Mouse (Mus musculus): ENCODE measurements around the gene Cmpk1. TPM values are rescaled to one million over a fixed set of nuclear protein-coding genes. Genes with fewer than 3 reads are reported as not detected.

Cmpk1 gene
- polyA plus RNA-seq, 1 experiment from 2014 or later, result 187 TPM

DNA sequence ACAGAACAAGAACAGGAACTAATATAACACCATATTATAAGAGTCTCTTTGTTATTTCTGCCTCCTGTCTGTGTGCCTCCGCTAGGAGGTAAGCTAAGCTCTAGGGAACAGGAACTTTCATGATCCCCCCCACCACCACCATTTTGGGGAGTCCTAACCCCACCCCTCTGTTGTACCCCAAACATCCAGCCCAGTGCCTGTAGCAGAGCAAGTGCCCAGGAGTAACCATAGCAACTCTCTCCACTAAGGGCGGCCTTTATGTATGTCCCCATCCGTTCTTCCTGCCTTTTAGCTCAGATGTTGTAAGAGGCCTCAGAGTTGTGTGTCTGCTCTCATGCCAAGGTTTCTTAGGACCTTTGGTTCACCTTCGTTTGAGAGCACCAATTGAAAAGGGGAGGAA is 44.9 kb downstream of the Cmpk1 start:
- H3K9me3 ChIP-seq, result no peaks in the 10 kb centered on the region
- no peaks in the 10 kb centered on the region for H3K36me3 ChIP-seq (replicated peaks)
- H3K27me3 ChIP-seq (replicated peaks), result peaks cover 9% of the 10 kb centered on the region
- ATAC-seq (replicated peaks), result no peak
- H3K4me2 ChIP-seq, result no peak overlapping the region
- H3K4me3 ChIP-seq, result no peak overlapping the region
- WGBS, result 45% methylated on average over 4 of the region's 4 CpGs
- no peak overlapping the region for H3K9ac ChIP-seq
- H3K4me1 ChIP-seq, result no peaks in the 10 kb centered on the region
- no peak overlapping the region for H3K27ac ChIP-seq

DNA sequence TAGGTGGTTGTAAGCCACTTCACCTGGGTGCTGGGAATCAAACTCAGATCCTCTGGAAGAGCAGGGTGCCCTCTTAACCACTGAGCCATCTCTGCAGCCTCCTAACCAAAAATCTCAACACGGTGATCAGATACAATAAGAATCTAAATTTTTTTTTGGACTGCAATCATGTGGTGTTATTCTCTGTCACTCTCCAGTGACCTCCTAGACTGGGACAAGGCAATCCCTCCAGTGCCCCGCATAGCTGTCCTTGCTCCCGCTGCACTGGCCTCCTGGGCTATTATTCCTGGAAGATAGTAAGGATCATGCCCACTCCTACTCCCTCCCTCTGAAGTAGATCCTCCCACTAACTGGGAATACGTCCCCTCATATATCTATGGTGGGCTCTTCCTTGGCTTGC is 45.7 kb downstream of the Cmpk1 start:
- Histone ChIP-seq H3K9ac (no peak overlapping the region), H3K36me3 (replicated peaks) (no peaks in the 10 kb centered on the region), H3K4me2 (no peak overlapping the region), H3K4me3 (no peak overlapping the region), H3K27ac (no peak overlapping the region), H3K27me3 (replicated peaks) (peaks cover 7% of the 10 kb centered on the region), H3K9me3 (no peaks in the 10 kb centered on the region), H3K4me1 (no peaks in the 10 kb centered on the region)
- no peak for ATAC-seq (replicated peaks)
- WGBS, result 73% methylated on average over 4 of the region's 4 CpGs

DNA sequence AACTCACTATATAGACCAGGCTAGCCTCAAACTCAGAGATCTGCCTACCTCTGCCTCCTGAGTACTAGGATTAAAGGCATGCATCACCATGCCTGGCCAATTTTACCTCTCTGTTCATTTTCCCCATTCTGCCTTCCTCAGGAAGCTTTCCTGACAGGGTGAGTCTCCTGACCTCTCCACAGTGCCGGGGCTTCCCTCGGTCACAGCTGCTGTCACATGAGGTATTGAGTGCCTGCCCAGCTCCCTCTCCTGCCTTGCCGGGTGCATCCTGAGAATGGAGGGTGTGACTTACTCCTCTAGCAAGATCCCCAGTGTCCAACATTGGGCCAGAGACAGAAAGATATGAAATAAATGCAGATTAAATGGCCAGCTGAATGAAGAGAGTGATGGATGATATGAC is 48.8 kb downstream of the Cmpk1 start:
- H3K9me3 ChIP-seq, result no peaks in the 10 kb centered on the region
- no peak overlapping the region for H3K4me2 ChIP-seq
- no peak for ATAC-seq (replicated peaks)

DNA sequence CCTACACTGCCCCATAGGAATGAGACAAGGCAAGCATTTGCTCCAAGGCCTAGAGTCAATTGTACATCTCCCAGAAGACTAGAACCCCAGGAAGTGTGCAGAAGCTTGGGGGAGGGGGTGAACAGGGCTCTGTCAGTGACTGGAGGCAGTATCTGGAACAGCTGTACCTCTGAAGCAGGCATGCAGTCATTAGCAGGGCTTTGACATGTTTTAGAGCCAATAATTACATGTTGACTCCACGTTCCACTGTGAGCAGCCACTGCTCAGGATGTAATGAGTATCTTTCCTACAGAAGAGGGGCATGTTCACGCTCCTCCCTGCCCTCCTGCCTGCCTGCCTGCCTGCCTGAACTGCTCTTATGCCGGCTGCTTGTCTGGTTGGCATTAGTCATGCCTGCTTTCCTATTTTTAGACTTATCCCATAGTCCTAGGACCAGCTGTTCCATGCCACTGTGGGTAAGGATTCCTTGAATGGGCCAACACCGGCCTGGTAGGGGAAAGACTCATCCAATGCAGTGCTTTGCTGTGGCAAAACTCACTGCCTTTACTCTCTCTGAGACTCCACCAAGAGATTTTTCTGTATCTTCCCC is 49.5 kb downstream of the Cmpk1 start:
- H3K9me3 ChIP-seq, result no peaks in the 10 kb centered on the region
- no peak overlapping the region for H3K4me2 ChIP-seq
- 0 out of 2 replicates have a peak, but pooled peaks cover 3% of the 10 kb centered on the region for H3K27me3 ChIP-seq (replicated peaks)
- no peak overlapping the region for H3K4me3 ChIP-seq
- no peak for ATAC-seq (replicated peaks)
- H3K4me1 ChIP-seq, result no peaks in the 10 kb centered on the region
- no peaks in the 10 kb centered on the region for H3K36me3 ChIP-seq (replicated peaks)
- H3K27ac ChIP-seq, result no peak overlapping the region
- 52% methylated on average over 4 of the region's 4 CpGs for WGBS
- H3K9ac ChIP-seq, result no peak overlapping the region

More for the DNA sequence above, 48.8 kb downstream of the Cmpk1 start:
- Histone ChIP-seq H3K4me1 (no peaks in the 10 kb centered on the region), H3K4me3 (no peak overlapping the region), H3K27ac (no peak overlapping the region), H3K36me3 (replicated peaks) (no peaks in the 10 kb centered on the region), H3K27me3 (replicated peaks) (0 out of 2 replicates have a peak, but pooled peaks cover 3% of the 10 kb centered on the region), H3K9ac (no peak overlapping the region)
- 69% methylated on average over 3 of the region's 3 CpGs for WGBS

- ATAC-seq (replicated peaks), result no peak
- Histone ChIP-seq H3K9ac (no peak overlapping the region), H3K27me3 (replicated peaks) (peaks cover 7% of the 10 kb centered on the region), H3K4me3 (no peak overlapping the region), H3K4me1 (no peaks in the 10 kb centered on the region), H3K9me3 (no peaks in the 10 kb centered on the region), H3K27ac (no peak overlapping the region), H3K4me2 (no peak overlapping the region), H3K36me3 (replicated peaks) (no peaks in the 10 kb centered on the region)
- WGBS, result 86% methylated on average over 6 of the region's 6 CpGs
These were observed 52.9 kb downstream of the Cmpk1 start for GRCm38 (mm10) chr4:114934188-114934587.

DNA sequence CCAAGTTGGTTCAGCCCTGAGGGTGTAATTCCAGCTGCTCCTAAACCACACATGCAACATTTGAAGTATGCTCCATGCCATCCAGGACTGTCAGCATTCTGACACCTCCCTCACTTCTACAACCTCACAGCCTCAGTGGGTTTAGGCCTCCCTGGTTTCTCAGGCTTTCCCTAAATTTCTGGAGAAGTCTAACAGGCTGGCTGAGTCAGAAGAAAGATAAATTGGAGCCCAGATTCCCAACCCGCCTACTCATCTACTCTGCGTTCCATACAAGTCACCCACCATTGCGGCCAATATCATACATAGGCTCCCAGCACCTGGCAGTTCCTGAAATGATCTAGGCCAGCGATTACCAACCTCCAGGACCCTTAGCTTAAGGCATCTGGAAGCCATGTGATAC is 54.3 kb downstream of the Cmpk1 start:
- peaks cover 17% of the 10 kb centered on the region for H3K27me3 ChIP-seq (replicated peaks)
- no peak overlapping the region for H3K4me3 ChIP-seq
- no peak overlapping the region for H3K9ac ChIP-seq
- H3K9me3 ChIP-seq, result no peaks in the 10 kb centered on the region
- no peak for ATAC-seq (replicated peaks)
- no peak overlapping the region for H3K4me2 ChIP-seq
- H3K27ac ChIP-seq, result no peak overlapping the region
- WGBS, result 86% methylated on average over 4 of the region's 4 CpGs
- no peaks in the 10 kb centered on the region for H3K4me1 ChIP-seq
- no peaks in the 10 kb centered on the region for H3K36me3 ChIP-seq (replicated peaks)

DNA sequence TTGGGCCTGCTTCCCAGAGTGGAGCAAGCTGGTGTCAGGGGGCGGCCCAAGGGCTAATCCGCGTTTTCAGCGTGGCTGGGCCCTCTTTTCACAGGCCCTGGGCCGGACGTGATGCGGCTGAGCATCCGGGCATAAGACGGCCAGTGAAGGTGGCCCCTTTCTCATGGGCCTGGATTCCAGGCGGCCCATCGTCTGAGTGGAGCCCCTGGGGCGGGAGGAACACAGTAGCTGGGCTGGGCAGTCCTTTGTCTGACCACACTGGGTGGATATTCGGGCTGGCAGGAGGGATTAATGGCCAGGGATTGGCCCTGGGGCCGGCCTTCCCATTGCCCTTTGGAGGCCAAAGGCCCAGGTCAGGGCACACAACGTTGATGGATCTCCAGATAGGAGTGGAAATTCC is 57.9 kb downstream of the Cmpk1 start:
- WGBS, result 13% methylated on average over 15 of the region's 15 CpGs
- H3K27ac ChIP-seq, result no peak overlapping the region
- H3K36me3 ChIP-seq (replicated peaks), result no peaks in the 10 kb centered on the region
- H3K4me3 ChIP-seq, result no peak overlapping the region
- no peaks in the 10 kb centered on the region for H3K9me3 ChIP-seq
- H3K9ac ChIP-seq, result no peak overlapping the region
- H3K4me2 ChIP-seq, result no peak overlapping the region
- peaks cover 12% of the 10 kb centered on the region for H3K4me1 ChIP-seq
- peaks cover 53% of the 10 kb centered on the region for H3K27me3 ChIP-seq (replicated peaks)
- ATAC-seq (replicated peaks), result no peak; the same call in 1 of the 2 replicates

GRCm38 (mm10) chr4:114925917-114926312 is 61.1 kb downstream of the Cmpk1 start, which contains the start of gene Foxe3:
TSS of gene Foxe3 (minus strand) at chr4:114926013.
- ATAC-seq (replicated peaks), result no peak

DNA sequence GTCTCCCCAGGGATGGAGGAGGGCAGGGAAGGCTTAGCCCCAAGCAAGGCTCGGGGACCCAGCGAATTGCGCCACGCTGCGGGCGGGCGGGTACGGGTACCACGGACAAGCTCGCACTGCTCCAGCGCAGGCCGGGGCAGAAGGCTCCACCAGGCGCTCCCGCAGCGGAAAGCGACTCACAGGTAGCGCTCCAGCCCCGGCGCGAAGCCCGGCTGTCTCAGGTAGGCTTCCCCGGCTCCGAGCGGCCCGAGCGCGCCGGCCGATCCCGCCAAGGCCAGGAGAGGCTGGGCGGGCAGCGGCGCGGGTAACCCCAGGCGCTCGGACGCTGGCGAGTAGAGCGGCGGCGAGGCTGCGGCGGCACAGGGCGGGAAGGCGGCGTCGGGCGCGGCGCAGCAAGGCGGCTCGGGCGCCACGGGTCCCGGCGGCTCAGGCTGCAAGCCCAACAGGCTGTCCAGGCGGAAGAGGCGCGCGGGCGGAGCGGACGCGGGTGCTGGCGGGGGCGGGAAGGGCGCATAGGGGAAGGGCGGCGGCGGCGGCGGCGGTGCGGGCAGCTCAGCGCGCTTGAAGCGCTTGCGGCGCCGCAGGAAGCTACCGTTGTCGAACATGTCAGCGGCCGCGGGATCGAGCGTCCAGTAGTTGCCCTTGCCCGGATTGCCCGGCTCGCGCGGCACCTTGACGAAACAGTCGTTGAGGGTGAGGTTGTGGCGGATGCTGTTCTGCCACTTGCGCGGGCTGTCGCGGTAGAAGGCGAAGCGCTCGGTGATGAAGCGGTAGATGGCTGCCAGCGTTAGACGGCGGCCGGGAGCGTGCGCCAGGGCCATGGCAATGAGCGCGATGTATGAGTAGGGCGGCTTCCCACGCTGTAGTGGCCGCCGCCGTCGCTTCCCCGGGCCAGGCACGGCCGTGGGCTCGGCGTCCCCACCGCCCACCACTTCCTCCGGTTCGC is 61.8 kb downstream of the Cmpk1 start:
- no peaks in the 10 kb centered on the region for H3K36me3 ChIP-seq (replicated peaks)
- WGBS, result under 1% methylated on average over 118 of the region's 125 CpGs

More at GRCm38 (mm10) chr4:114925917-114926312, 61.1 kb downstream of the Cmpk1 start, which contains the start of gene Foxe3:
- peaks cover 82% of the 10 kb centered on the region for H3K27me3 ChIP-seq (replicated peaks)
- peak within 1 kb of the TSS; percentile 40 for H3K4me3 ChIP-seq
- no peaks in the 10 kb centered on the region for H3K36me3 ChIP-seq (replicated peaks)
- WGBS, result 1% methylated on average over 25 of the region's 25 CpGs
- peak within 1 kb of the TSS; percentile 66 for H3K4me2 ChIP-seq
- H3K4me1 ChIP-seq, result peaks cover 12% of the 10 kb centered on the region
- H3K9me3 ChIP-seq, result no peaks in the 10 kb centered on the region
- no peak within 1 kb of the TSS for H3K27ac ChIP-seq
- peak within 1 kb of the TSS; percentile 15; the same call in 1 of the 2 replicates for H3K9ac ChIP-seq

DNA sequence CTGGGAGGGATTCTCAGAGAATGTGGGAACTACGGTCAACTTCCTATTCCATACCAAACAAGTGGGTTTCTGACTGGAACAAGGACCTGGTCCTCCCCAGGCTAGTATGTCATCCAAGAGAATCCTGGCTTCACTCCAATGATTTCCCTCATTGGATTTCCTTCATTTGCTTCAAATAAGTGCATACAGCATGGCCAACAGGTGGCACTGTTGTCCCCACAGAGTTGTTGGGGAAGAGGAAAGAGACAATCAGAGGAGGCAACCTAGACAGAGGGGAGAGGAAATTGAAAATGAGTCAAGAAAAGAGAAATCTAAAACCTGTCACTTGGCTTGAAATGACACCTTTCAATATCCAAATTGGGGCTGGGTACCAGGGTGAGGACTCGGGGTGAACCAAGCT is 70.0 kb downstream of the Cmpk1 start:
- Histone ChIP-seq H3K9ac (no peak overlapping the region), H3K36me3 (replicated peaks) (no peaks in the 10 kb centered on the region), H3K27ac (no peak overlapping the region), H3K4me2 (no peak overlapping the region), H3K4me1 (no peaks in the 10 kb centered on the region), H3K9me3 (no peaks in the 10 kb centered on the region), H3K4me3 (no peak overlapping the region), H3K27me3 (replicated peaks) (peaks cover 78% of the 10 kb centered on the region)
- WGBS, result 48% methylated on average over 2 of the region's 2 CpGs
- ATAC-seq (replicated peaks), result no peak

More for the DNA sequence above, 61.8 kb downstream of the Cmpk1 start:
- ATAC-seq (replicated peaks), result peak; percentile 71
- Histone ChIP-seq H3K9me3 (no peaks in the 10 kb centered on the region), H3K4me2 (peak overlapping the region; percentile 66), H3K27me3 (replicated peaks) (peaks cover 84% of the 10 kb centered on the region), H3K9ac (peak overlapping the region; percentile 15; the same call in 1 of the 2 replicates), H3K4me1 (peaks cover 12% of the 10 kb centered on the region), H3K4me3 (peak overlapping the region; percentile 40), H3K27ac (no peak overlapping the region)

- Histone ChIP-seq H3K36me3 (replicated peaks) (no peaks in the 10 kb centered on the region), H3K4me3 (no peak overlapping the region), H3K4me1 (no peaks in the 10 kb centered on the region), H3K9ac (no peak overlapping the region), H3K27me3 (replicated peaks) (peaks cover 79% of the 10 kb centered on the region), H3K27ac (no peak overlapping the region), H3K4me2 (no peak overlapping the region), H3K9me3 (no peaks in the 10 kb centered on the region)
- WGBS, result 37% methylated on average over 4 of the region's 4 CpGs
- no peak for ATAC-seq (replicated peaks)
These were observed 71.0 kb downstream of the Cmpk1 start for GRCm38 (mm10) chr4:114916056-114916455.

- 0 out of 2 replicates have a peak, but pooled peaks have one; percentile 6 for ATAC-seq (replicated peaks)
- Histone ChIP-seq H3K4me2 (no peak overlapping the region), H3K9me3 (no peaks in the 10 kb centered on the region), H3K4me1 (peaks cover 9% of the 10 kb centered on the region), H3K27me3 (replicated peaks) (peaks cover 90% of the 10 kb centered on the region), H3K4me3 (no peak overlapping the region), H3K27ac (no peak overlapping the region), H3K36me3 (replicated peaks) (no peaks in the 10 kb centered on the region), H3K9ac (no peak overlapping the region)
- WGBS, result 2% methylated on average over 13 of the region's 13 CpGs
These were observed 73.5 kb downstream of the Cmpk1 start for GRCm38 (mm10) chr4:114913594-114913962.

Measured in midbrain, embryonic 15.5 days (tissue).